Mouse (Mus musculus) layer of hippocampus, adult 9-11 months (tissue): Measurements from ENCODE around the gene Fmnl1.
"Not testable (repeated sequence)": the region's sequence is repeated elsewhere in the genome, so short reads cannot be mapped to it uniquely, and the experiment has no call there.

Source experiments
- DNase-seq: peaks from one replicate; pipeline ENCODE4 v3.0.0; 2022

Fmnl1 gene

GRCm38 (mm10) chr11:103184891-103185290 is 14.0 kb downstream of the Fmnl1 start:
- DNase-seq, result no peak

GRCm38 (mm10) chr11:103192230-103192955 is 21.5 kb downstream of the Fmnl1 start:
- peak; percentile 85 for DNase-seq

GRCm38 (mm10) chr11:103192956-103193824 is 22.3 kb downstream of the Fmnl1 start:
- DNase-seq, result peak; percentile 69

GRCm38 (mm10) chr11:103193825-103194168 is 22.9 kb downstream of the Fmnl1 start:
- no peak for DNase-seq

GRCm38 (mm10) chr11:103195236-103195635 is 24.3 kb downstream of the Fmnl1 start:
- DNase-seq, result no peak

- no peak for DNase-seq
Observed at GRCm38 (mm10) chr11:103195656-103196055, 24.7 kb downstream of the Fmnl1 start.

GRCm38 (mm10) chr11:103197340-103197739 is 26.4 kb downstream of the Fmnl1 start:
- DNase-seq, result no peak

GRCm38 (mm10) chr11:103198339-103198738 is 27.4 kb downstream of the Fmnl1 start:
- no peak for DNase-seq

GRCm38 (mm10) chr11:103198911-103199803 is 28.2 kb downstream of the Fmnl1 start:
- DNase-seq, result peak; percentile 84

GRCm38 (mm10) chr11:103201664-103202063 is 30.8 kb downstream of the Fmnl1 start:
- peak; percentile 71 for DNase-seq

GRCm38 (mm10) chr11:103202376-103202775 is 31.5 kb downstream of the Fmnl1 start:
- no peak for DNase-seq

- DNase-seq, result peak; percentile 67
Observed at GRCm38 (mm10) chr11:103206203-103206602, 35.3 kb downstream of the Fmnl1 start.

- DNase-seq, result no peak
Observed at GRCm38 (mm10) chr11:103208458-103208857, 37.6 kb downstream of the Fmnl1 start, which contains the start of gene 1700023F06Rik. Gene 1700023F06Rik, minus strand, starts transcription at chr11:103208558.

- no peak for DNase-seq
Observed at GRCm38 (mm10) chr11:103210291-103210690, 39.4 kb downstream of the Fmnl1 start.

- DNase-seq, result no peak
Observed at GRCm38 (mm10) chr11:103213712-103214111, 42.8 kb downstream of the Fmnl1 start.

GRCm38 (mm10) chr11:103215355-103215754 is 44.4 kb downstream of the Fmnl1 start:
- DNase-seq, result no peak

GRCm38 (mm10) chr11:103217790-103218516 is 47.0 kb downstream of the Fmnl1 start, which contains the start of gene Spata32:
Gene Spata32, minus strand, starts transcription at chr11:103218432.
- peak; percentile 71 for DNase-seq

GRCm38 (mm10) chr11:103218517-103218901 is 47.6 kb downstream of the Fmnl1 start:
- no peak for DNase-seq

- no peak for DNase-seq
Observed at GRCm38 (mm10) chr11:103219259-103219658, 48.4 kb downstream of the Fmnl1 start.

- no peak for DNase-seq
Observed at GRCm38 (mm10) chr11:103219995-103220394, 49.1 kb downstream of the Fmnl1 start.

- no peak for DNase-seq
Observed at GRCm38 (mm10) chr11:103221437-103221836, 50.5 kb downstream of the Fmnl1 start.

- not testable (repeated sequence) for DNase-seq
Observed at GRCm38 (mm10) chr11:103222718-103223117, 51.8 kb downstream of the Fmnl1 start.
